Mouse (Mus musculus): ENCODE data around the gene Asphd2.
"Not testable (repeated sequence)": the region's sequence is repeated elsewhere in the genome, so short reads cannot be mapped to it uniquely, and the experiment has no call there.

Asphd2 gene

GRCm38 (mm10) chr5:112394779-112395443 lies at the start of gene Asphd2:
Asphd2 (minus strand) TSS chr5:112394866.
- DNase-seq (ENCODE audit: low read depth in 2 of 2, low spot score in 2 of 2), result no peak

GRCm38 (mm10) chr5:112438535-112438934 lies 43.9 kb upstream of the Asphd2 start:
- DNase-seq (ENCODE audit: low read depth in 2 of 2, low spot score in 2 of 2), result no peak

- DNase-seq (ENCODE audit: low read depth in 2 of 2, low spot score in 2 of 2), result peak; percentile 55 to 68
Observed at GRCm38 (mm10) chr5:112433004-112433403, 38.3 kb upstream of the Asphd2 start.

- no peak for DNase-seq (ENCODE audit: low read depth in 2 of 2, low spot score in 2 of 2)
Observed at GRCm38 (mm10) chr5:112432033-112432432, 37.4 kb upstream of the Asphd2 start.

- DNase-seq (ENCODE audit: low read depth in 2 of 2, low spot score in 2 of 2), result no peak
Observed at GRCm38 (mm10) chr5:112431120-112431775, 36.6 kb upstream of the Asphd2 start.

- peak in 1 of 2 experiments; percentile 33 for DNase-seq (ENCODE audit: low read depth in 2 of 2, low spot score in 2 of 2)
Observed at GRCm38 (mm10) chr5:112428944-112429343, 34.3 kb upstream of the Asphd2 start.

GRCm38 (mm10) chr5:112427283-112427682 lies 32.6 kb upstream of the Asphd2 start:
- peak; percentile 25 to 51 for DNase-seq (ENCODE audit: low read depth in 2 of 2, low spot score in 2 of 2)

GRCm38 (mm10) chr5:112426635-112427034 lies 32.0 kb upstream of the Asphd2 start:
- DNase-seq (ENCODE audit: low read depth in 2 of 2, low spot score in 2 of 2), result no peak

GRCm38 (mm10) chr5:112419535-112419934 lies 24.9 kb upstream of the Asphd2 start:
- DNase-seq (ENCODE audit: low read depth in 2 of 2, low spot score in 2 of 2), result no peak

- no peak for DNase-seq (ENCODE audit: low read depth in 2 of 2, low spot score in 2 of 2)
Observed at GRCm38 (mm10) chr5:112418023-112418422, 23.4 kb upstream of the Asphd2 start.

- DNase-seq (ENCODE audit: low read depth in 2 of 2, low spot score in 2 of 2), result no peak
Observed at GRCm38 (mm10) chr5:112416673-112417072, 22.0 kb upstream of the Asphd2 start.

GRCm38 (mm10) chr5:112412781-112413180 lies 18.1 kb upstream of the Asphd2 start:
- not testable (repeated sequence) for DNase-seq (ENCODE audit: low read depth in 2 of 2, low spot score in 2 of 2)

GRCm38 (mm10) chr5:112411514-112412335 lies 17.1 kb upstream of the Asphd2 start:
- DNase-seq (ENCODE audit: low read depth in 2 of 2, low spot score in 2 of 2), result no peak

- no peak for DNase-seq (ENCODE audit: low read depth in 2 of 2, low spot score in 2 of 2)
Observed at GRCm38 (mm10) chr5:112411072-112411471, 16.4 kb upstream of the Asphd2 start.

- no peak for DNase-seq (ENCODE audit: low read depth in 2 of 2, low spot score in 2 of 2)
Observed at GRCm38 (mm10) chr5:112409274-112409673, 14.6 kb upstream of the Asphd2 start.

- no peak for DNase-seq (ENCODE audit: low read depth in 2 of 2, low spot score in 2 of 2)
Observed at GRCm38 (mm10) chr5:112406017-112406416, 11.4 kb upstream of the Asphd2 start.

GRCm38 (mm10) chr5:112402437-112402836 lies 7.8 kb upstream of the Asphd2 start:
- no peak for DNase-seq (ENCODE audit: low read depth in 2 of 2, low spot score in 2 of 2)

GRCm38 (mm10) chr5:112399284-112399683 lies 4.6 kb upstream of the Asphd2 start:
- DNase-seq (ENCODE audit: low read depth in 2 of 2, low spot score in 2 of 2), result no peak

- DNase-seq (ENCODE audit: low read depth in 2 of 2, low spot score in 2 of 2), result no peak
Observed at GRCm38 (mm10) chr5:112396066-112396465, 1.4 kb upstream of the Asphd2 start.

- no peak for DNase-seq (ENCODE audit: low read depth in 2 of 2, low spot score in 2 of 2)
Observed at GRCm38 (mm10) chr5:112394415-112394763, 277 bp downstream of the Asphd2 start.

GRCm38 (mm10) chr5:112393741-112394414 lies 788 bp downstream of the Asphd2 start:
- DNase-seq (ENCODE audit: low read depth in 2 of 2, low spot score in 2 of 2), result no peak

Measured in CD8-positive naive resting alpha-beta T cell, adult 2 months (primary cell).